Mouse (Mus musculus) spleen, embryonic (tissue): ENCODE data around the gene Atp8a1.

Experiments
- CTCF ChIA-PET: fragments of 350-600 bp; sonication (Branson Sonifier 250); formaldehyde crosslinking; loops from one replicate; lab custom pipeline; 2022; lab: Charles Lee

Atp8a1 gene

DNA sequence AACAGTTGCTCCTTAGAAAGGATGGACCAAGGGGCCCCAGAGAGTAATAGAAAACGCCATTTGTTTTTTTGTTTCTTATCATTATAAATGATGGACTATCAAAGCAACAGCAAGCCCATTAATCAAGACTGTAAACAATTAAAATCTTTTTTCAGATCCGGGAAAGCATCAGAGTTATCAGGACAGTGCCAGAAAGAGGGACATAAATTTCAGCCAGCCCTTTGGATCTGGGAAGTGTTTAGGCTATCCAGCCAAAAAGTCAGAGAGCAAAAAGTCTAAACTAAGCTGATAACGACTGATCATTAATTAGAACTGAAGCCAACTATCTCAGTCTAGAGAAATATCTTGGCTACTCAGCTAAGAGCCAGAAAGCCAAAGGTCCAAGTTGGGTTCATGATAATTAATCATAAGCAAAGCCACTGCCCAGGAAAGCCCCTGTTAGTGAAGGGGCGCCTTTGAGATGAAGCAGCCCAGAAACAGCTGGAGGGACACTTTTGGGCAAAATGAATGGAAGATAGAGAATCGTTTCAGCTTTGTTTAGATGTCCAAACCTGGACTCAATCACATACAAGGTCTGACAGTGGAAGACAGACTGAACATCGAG lies 274.6 kb downstream of the Atp8a1 start:
- CTCF ChIA-PET, result no interaction called here
